Mouse (Mus musculus) spleen, postnatal 10 days (tissue): ENCODE data around the gene Adgrb3.
"Not testable (repeated sequence)": the region's sequence is repeated elsewhere in the genome, so short reads cannot be mapped to it uniquely, and the experiment has no call there.

Experiments used
- DNase-seq, 2 experiments: peaks; one replicate each; pipeline ENCODE4 v3.0.0; 2021 to 2022; ENCODE audit warnings: low spot score in 2 of 2

Adgrb3 gene

GRCm38 (mm10) chr1:25107500-25108101, 721.9 kb downstream of the Adgrb3 start:
- DNase-seq: no peak

GRCm38 (mm10) chr1:25106679-25107078, 722.8 kb downstream of the Adgrb3 start:
- DNase-seq: no peak

GRCm38 (mm10) chr1:25105367-25105766, 724.1 kb downstream of the Adgrb3 start:
- no peak for DNase-seq

GRCm38 (mm10) chr1:25088010-25088719, 741.3 kb downstream of the Adgrb3 start:
- no peak for DNase-seq

- no peak for DNase-seq
These were observed 743.7 kb downstream of the Adgrb3 start for GRCm38 (mm10) chr1:25085616-25086372.

GRCm38 (mm10) chr1:25082377-25082776, 747.1 kb downstream of the Adgrb3 start:
- no peak for DNase-seq

GRCm38 (mm10) chr1:25081265-25081849, 748.1 kb downstream of the Adgrb3 start:
- no peak for DNase-seq

GRCm38 (mm10) chr1:25079395-25079794, 750.1 kb downstream of the Adgrb3 start:
- no peak for DNase-seq

GRCm38 (mm10) chr1:25075952-25076351, 753.6 kb downstream of the Adgrb3 start:
- DNase-seq: no peak

GRCm38 (mm10) chr1:25063964-25064363, 765.5 kb downstream of the Adgrb3 start:
- no peak for DNase-seq

GRCm38 (mm10) chr1:25060935-25061334, 768.6 kb downstream of the Adgrb3 start:
- DNase-seq: no peak

GRCm38 (mm10) chr1:25060191-25060590, 769.3 kb downstream of the Adgrb3 start:
- DNase-seq: no peak

GRCm38 (mm10) chr1:25057656-25058055, 771.9 kb downstream of the Adgrb3 start:
- DNase-seq: no peak

- DNase-seq: no peak
These were observed 772.3 kb downstream of the Adgrb3 start for GRCm38 (mm10) chr1:25057212-25057611.

- DNase-seq: no peak
These were observed 787.4 kb downstream of the Adgrb3 start for GRCm38 (mm10) chr1:25042091-25042490.

- no peak for DNase-seq
These were observed 795.3 kb downstream of the Adgrb3 start for GRCm38 (mm10) chr1:25034161-25034560.

GRCm38 (mm10) chr1:25033155-25034095, 796.1 kb downstream of the Adgrb3 start:
- DNase-seq: no peak

GRCm38 (mm10) chr1:25023156-25023555, 806.4 kb downstream of the Adgrb3 start:
- no peak for DNase-seq

- DNase-seq: not testable (repeated sequence)
These were observed 811.7 kb downstream of the Adgrb3 start for GRCm38 (mm10) chr1:25017851-25018250.
